Mouse (Mus musculus) 3134 (cell line): ENCODE results near the gene Ramp2.

Experiments used
- DNase-seq: peaks from one replicate; pipeline ENCODE4 v3.0.0-alpha.2; 2011; ENCODE audit warnings: low spot score; ENCODE audit not compliant: insufficient read length; ENCODE audit errors: extremely low read depth

The Ramp2 gene

DNA sequence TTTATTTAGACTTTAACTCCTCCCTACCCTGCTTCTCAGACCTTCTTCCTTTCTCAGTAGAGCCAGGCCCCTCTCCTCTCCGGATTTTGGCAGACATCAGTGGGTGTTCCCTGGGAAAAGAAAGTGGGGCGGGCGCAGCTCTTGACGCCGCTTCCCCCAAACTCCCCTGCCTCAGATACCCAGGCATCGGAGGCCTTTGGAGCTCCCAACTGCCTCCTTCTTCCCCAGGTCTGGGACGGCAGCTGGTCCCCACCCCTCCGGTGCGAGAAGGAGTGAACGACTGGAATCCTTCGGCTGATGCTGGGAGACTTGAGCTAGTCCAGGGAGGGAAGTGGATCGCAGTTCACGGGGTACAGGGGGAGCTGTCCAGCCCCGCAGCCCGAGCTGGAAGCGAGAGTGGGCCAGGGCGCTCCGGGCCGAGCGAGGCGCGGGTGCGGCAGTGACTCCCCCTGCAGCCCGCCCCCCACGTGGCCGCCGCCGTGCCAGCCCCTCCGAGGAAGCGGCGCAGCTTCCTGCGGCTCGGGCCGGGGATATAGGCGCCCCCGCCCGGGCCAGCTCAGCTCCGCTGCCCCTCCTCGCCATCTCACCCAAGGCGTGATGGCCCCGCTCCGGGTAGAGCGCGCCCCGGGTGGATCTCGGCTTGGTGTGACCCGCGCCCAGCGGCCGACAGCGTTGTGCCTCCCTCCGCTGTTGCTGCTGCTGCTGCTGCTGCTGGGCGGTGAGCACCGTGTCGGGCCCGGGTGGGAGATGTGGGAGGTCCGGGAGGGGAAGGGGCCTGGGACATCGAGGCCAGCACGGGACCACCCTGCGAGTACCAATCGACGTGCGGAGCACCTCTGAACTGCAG, at the start of gene Ramp2:
Ramp2 (plus strand) TSS at position 174 of the 847 bp plus-strand sequence.
- DNase-seq = no peak

- DNase-seq = no peak
Observed at GRCm38 (mm10) chr11:101196175-101196574, 49.7 kb upstream of the Ramp2 start.

DNA sequence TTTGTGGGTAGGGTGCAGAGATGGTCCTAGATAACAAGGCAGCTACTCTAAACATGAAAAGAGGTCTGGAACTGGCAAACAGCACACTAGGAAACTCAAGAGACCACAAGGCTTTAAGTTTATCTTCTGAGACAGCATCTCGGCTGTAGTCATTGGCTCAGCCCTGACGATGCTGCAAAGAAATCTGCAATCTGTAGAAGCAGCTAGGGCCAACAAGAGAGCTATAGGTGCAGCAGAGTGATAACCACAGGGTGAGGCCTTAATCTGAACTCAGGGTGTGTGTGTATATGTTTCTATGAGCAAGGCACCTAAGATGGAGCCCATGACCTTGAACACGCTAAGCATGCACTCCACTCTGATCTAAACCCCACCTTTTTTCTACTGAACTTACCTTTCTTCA, 46.3 kb upstream of the Ramp2 start:
- no peak for DNase-seq

GRCm38 (mm10) chr11:101200986-101201385, 44.8 kb upstream of the Ramp2 start:
- DNase-seq = no peak

DNA sequence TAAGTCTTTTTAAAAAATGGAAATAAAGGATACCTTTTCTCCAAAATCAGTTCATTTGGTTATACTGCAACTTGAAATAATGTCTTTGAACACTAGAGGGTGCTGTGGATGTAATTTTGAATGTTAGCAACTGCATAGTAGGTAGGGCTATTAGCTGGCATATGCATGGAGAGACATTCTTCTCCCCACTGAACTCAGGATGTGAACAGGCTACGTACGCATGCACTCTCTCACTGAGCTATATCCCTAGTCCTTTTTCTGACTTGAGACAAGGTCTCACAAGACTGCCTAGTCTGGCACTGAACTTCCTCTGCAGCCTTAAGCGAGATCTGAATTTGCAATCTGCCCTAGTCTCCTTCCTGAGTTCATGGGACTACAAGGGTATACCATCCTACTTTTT, 33.9 kb upstream of the Ramp2 start:
- no peak for DNase-seq

DNA sequence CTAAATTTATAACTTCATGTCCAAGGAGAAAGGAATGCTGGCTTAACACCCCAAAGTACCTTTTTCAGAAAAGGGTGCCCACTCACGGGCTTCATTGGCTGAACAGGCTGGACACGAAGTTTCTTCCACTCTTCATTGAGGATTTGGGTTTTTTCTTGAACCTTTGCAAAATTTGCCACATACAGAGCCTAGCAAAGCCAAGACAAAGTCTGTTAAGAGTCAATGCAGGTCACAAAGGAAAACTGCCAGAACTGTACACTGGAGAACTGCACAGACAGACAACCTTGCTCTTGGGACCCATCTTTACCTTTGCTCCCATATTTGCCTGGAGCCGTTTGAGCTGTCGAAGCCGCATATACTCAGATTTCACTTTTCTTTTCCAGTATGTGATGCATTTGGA, 28.9 kb upstream of the Ramp2 start:
- no peak for DNase-seq

- no peak for DNase-seq
Observed at GRCm38 (mm10) chr11:101218436-101219055, 27.3 kb upstream of the Ramp2 start.

- DNase-seq = no peak
Observed at GRCm38 (mm10) chr11:101220853-101221252, 25.0 kb upstream of the Ramp2 start.

- DNase-seq = no peak
Observed at GRCm38 (mm10) chr11:101221306-101221986, 24.4 kb upstream of the Ramp2 start.

GRCm38 (mm10) chr11:101224337-101224736, 21.5 kb upstream of the Ramp2 start:
- no peak for DNase-seq

- no peak for DNase-seq
Observed at GRCm38 (mm10) chr11:101225331-101226064, 20.3 kb upstream of the Ramp2 start.

- DNase-seq = peak; percentile 85
Observed at GRCm38 (mm10) chr11:101226065-101226701, 19.6 kb upstream of the Ramp2 start, which contains the start of gene Ezh1. TSS of gene Ezh1 (minus strand) at chr11:101226463.

- DNase-seq = no peak
Observed at GRCm38 (mm10) chr11:101229361-101229900, 16.4 kb upstream of the Ramp2 start.

DNA sequence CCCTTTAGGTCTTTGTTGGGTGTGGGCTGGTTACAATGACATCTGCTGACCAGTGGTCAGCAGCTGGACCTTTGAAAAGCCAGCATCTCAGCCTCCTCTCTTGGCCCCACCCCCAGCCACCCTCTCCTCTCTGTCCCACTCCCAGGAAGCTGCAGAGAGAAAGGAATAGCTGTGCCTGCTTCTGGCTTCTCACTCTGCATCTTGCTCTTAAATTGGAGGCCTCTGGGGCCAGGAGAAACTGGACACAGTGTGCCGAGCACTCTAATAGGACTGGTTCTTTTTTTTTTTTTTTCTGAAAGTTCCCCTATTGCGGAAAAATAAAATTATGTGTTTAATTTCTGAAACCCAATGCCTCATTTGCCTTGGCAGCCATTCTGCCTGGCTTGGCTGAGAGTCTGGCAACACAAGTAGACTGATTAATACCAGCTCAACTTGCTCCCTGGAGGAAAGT, 15.7 kb upstream of the Ramp2 start:
- no peak for DNase-seq

- DNase-seq = no peak
Observed at GRCm38 (mm10) chr11:101230526-101230925, 15.3 kb upstream of the Ramp2 start.

- no peak for DNase-seq
Observed at GRCm38 (mm10) chr11:101230991-101231871, 14.6 kb upstream of the Ramp2 start.

DNA sequence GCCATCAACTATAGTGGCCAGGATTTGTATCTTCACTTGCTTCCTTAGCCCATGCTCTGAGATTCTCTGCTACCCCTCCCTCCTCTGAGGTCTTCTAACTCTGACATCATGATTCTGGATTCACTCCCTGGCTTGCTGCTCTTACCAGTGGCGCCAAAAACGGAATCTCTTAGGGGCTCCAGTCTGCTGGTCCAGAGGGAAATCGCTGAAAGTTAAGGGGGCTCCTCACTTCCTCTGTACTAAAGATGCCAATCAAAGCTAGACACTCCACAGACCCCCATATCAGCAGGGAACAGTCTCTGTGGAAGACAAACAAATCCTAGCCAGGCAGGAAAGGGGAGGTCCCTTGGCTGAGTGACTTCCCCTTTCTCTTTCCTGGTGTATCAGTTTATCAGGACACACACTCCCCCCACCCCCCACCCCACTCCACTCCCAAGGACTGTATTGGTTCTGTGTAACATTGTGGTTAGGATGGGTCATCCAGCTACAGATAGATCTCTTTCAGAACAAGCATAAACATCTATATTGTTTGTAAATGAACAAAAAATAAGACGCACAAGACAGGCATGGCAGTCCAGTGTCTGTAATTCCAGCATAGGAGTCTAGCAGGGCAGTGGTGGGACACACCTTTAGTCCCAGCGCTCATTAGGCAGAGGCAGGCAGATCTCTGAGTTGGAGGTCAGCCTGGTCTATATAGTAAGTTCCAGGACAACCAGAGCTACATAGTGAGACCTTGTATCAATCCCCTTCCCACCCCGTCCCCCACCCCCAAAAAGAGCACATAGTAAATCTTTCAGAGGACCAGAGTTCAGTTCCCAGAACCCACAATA, 13.6 kb upstream of the Ramp2 start:
- no peak for DNase-seq

DNA sequence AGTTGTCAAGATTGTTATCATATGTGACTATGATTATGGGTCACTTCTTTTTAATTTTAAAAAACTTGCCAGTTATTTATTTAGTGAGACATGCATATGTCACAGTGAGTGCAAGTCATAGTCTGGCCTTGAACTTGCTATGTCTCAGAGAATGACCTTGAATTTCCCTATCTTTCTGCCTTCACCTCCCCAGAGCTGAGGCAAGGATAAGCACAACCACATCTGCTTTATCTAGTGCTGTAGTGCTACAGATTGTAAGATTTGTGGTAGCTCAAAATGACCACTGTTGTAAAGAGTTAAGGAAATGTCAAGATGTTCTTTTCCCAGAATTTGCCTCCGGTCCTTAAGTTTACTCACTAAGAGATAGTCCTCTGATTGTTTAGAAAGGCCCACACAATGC, 12.6 kb upstream of the Ramp2 start:
- DNase-seq = no peak
